ENCODE assay signal across 9 mouse cellular contexts in the genomic region with DNA sequence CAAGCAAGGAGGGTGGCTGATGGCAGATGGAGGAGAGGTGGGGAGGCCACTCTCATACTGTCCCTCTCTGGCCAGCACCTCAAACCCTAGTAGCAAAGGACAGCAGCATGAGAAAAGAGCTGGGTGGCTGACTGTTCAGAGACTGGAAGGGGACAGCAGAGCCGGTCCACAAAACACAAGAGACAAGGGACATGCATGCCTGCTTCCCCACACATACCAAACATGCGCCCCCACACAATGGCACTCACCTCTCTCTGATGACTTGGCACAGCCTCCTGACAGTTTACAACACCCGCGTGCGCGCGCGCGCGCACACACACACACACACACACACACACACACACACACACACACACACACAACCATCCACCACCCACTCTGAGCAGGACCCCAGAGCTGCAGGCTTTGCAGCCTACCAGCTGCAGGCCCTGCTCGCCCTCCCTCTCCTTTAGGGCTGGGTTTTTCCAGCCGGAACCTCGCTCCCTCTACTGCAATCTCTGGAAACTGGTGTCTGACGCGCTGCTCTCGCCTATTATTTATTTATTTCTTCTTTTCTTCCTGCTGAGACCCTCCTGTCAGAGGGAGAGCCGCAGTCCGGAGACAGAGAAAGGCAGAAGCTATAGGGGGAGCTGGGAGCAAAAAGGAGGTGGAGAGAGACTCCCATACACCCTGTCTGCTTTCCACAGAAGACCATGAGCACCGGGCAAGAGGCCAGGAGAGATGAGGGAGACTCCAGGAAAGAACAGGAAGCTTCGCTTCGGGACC. TPM values are rescaled to one million over a fixed set of nuclear protein-coding genes. Genes with fewer than 3 reads are reported as not detected.
A peak's percentile ranks its signal among the peaks of the same experiment; 100 is the strongest.
DNase-seq lines count a peak whose midpoint lies in the region; ATAC-seq and TF ChIP-seq lines count a peak whose summit lies in the region.
"Had no signal": no experiment of that assay in that cellular context is flagged by ENCODE, and none has a peak within 500 bp of the region (broad histone marks: within the 10 kb centered on the region; RNA-seq: fewer than 3 reads in every experiment).

No protein-coding gene starts in this region.

- H3K4me1 ChIP-seq in lung, embryonic 16.5 days (replicated peaks; ENCODE audit: control insufficient read depth, insufficient read depth, low read length): peaks cover 2% of the 10 kb centered on the region; the same call in 1 of the 2 replicates
- 0 out of 2 replicates have a peak, but pooled peaks cover 4% of the 10 kb centered on the region for H3K4me1 ChIP-seq in embryonic facial prominence, embryonic 12.5 days
- H3K4me1 ChIP-seq in hindbrain, embryonic 15.5 days (replicated peaks): peaks cover 22% of the 10 kb centered on the region
- H3K4me1 ChIP-seq in limb, embryonic 10.5 days: peaks cover 10% of the 10 kb centered on the region; the same call in 1 of the 2 replicates
- H3K4me1 ChIP-seq in midbrain, postnatal 0 days (ENCODE audit: insufficient read depth, low read length): peaks cover 8% of the 10 kb centered on the region

- peak overlapping the region; percentile 53 for H3K9ac ChIP-seq in lung, embryonic 16.5 days (ENCODE audit: low read length)
- peak overlapping the region; percentile 16; the same call in 1 of the 2 replicates for H3K9ac ChIP-seq in embryonic facial prominence, embryonic 12.5 days
- peak overlapping the region; percentile 49 for H3K9ac ChIP-seq in hindbrain, embryonic 15.5 days
- H3K9ac ChIP-seq in midbrain, postnatal 0 days (replicated peaks; ENCODE audit: low read length, poor library complexity, severe bottlenecking): peak overlapping the region; percentile 47

- H3K4me2 ChIP-seq in lung, embryonic 16.5 days (ENCODE audit: low read depth, low read length): peak overlapping the region; percentile 62
- H3K4me2 ChIP-seq in embryonic facial prominence, embryonic 12.5 days (replicated peaks): peak overlapping the region; percentile 33
- H3K4me2 ChIP-seq in hindbrain, embryonic 15.5 days: peak overlapping the region; percentile 58
- peak overlapping the region; percentile 58 for H3K4me2 ChIP-seq in midbrain, postnatal 0 days (ENCODE audit: low read depth, low read length, poor library complexity, severe bottlenecking)

- H3K4me3 ChIP-seq in lung, embryonic 16.5 days (ENCODE audit: low read length): peak overlapping the region; percentile 39
- no peak overlapping the region for H3K4me3 ChIP-seq in embryonic facial prominence, embryonic 12.5 days
- H3K4me3 ChIP-seq in hindbrain, embryonic 15.5 days: peak overlapping the region; percentile 33
- H3K4me3 ChIP-seq in limb, embryonic 10.5 days: peak overlapping the region; percentile 20; the same call in 1 of the 2 replicates
- peak overlapping the region; percentile 35 for H3K4me3 ChIP-seq in midbrain, postnatal 0 days (ENCODE audit: low read depth, low read length)

- no peaks in the 10 kb centered on the region for H3K36me3 ChIP-seq in lung, embryonic 16.5 days (ENCODE audit: control insufficient read depth, insufficient read depth, low read length)
- H3K36me3 ChIP-seq in embryonic facial prominence, embryonic 12.5 days: no peaks in the 10 kb centered on the region
- no peaks in the 10 kb centered on the region for H3K36me3 ChIP-seq in hindbrain, embryonic 15.5 days
- H3K36me3 ChIP-seq in limb, embryonic 10.5 days: no peaks in the 10 kb centered on the region
- no peaks in the 10 kb centered on the region for H3K36me3 ChIP-seq in midbrain, postnatal 0 days (ENCODE audit: insufficient read depth, low read length)

- DNase-seq in lung, adult 18-20 months: no peak
- no peak for DNase-seq in limb, embryonic 10.5 days (ENCODE audit: low spot score)
- peak; percentile 78 for DNase-seq in midbrain, postnatal 0 days (ENCODE audit: low spot score)
- DNase-seq in spleen, postnatal 14 days (ENCODE audit: low spot score in 2 of 2): no peak
- no peak for DNase-seq in c-Kit-positive CD71-positive TER-119-positive erythroid progenitor cells, embryonic 14.5 days (ENCODE audit: low spot score)

- peak; percentile 77 for ATAC-seq in lung, embryonic 16.5 days (ENCODE audit: low read depth)
- ATAC-seq in embryonic facial prominence, embryonic 12.5 days (ENCODE audit: insufficient number of reproducible peaks, insufficient read depth, low FRiP score, low TSS enrichment): peak; percentile 80
- ATAC-seq in hindbrain, embryonic 15.5 days (ENCODE audit: low FRiP score, low read depth): peak; percentile 90
- ATAC-seq in midbrain, postnatal 0 days (ENCODE audit: low FRiP score): peak; percentile 93

- peak; percentile 23; the same call in 1 of the 2 replicates for TF ChIP-seq CTCF in midbrain, postnatal 0 days (IDR thresholded peaks at IDR 0.05)

- no peaks in the 10 kb centered on the region for H3K9me3 ChIP-seq in lung, embryonic 16.5 days (ENCODE audit: control insufficient read depth, low read length)
- H3K9me3 ChIP-seq in embryonic facial prominence, embryonic 12.5 days: no peaks in the 10 kb centered on the region
- no peaks in the 10 kb centered on the region for H3K9me3 ChIP-seq in hindbrain, embryonic 15.5 days
- no peaks in the 10 kb centered on the region for H3K9me3 ChIP-seq in limb, embryonic 10.5 days (replicated peaks)
- no peaks in the 10 kb centered on the region for H3K9me3 ChIP-seq in midbrain, postnatal 0 days (ENCODE audit: low read length)

- WGBS in lung, embryonic 16.5 days: 31% methylated on average over 21 of the region's 21 CpGs
- WGBS in embryonic facial prominence, embryonic 12.5 days: 34% methylated on average over 16 of the region's 21 CpGs
- 43% methylated on average over 21 of the region's 21 CpGs for WGBS in hindbrain, embryonic 15.5 days
- 55% methylated on average over 21 of the region's 21 CpGs for WGBS in limb, embryonic 10.5 days
- 12% methylated on average over 13 of the region's 21 CpGs for WGBS in midbrain, postnatal 0 days

- no peak overlapping the region for H3K27ac ChIP-seq in lung, embryonic 16.5 days (ENCODE audit: low read length)
- peak overlapping the region; percentile 23; the same call in 1 of the 2 replicates for H3K27ac ChIP-seq in embryonic facial prominence, embryonic 12.5 days
- peak overlapping the region; percentile 58 for H3K27ac ChIP-seq in hindbrain, embryonic 15.5 days (replicated peaks)
- peak overlapping the region; percentile 39; the same call in 1 of the 2 replicates for H3K27ac ChIP-seq in limb, embryonic 10.5 days
- peak overlapping the region; percentile 79 for H3K27ac ChIP-seq in midbrain, postnatal 0 days (ENCODE audit: low read depth, low read length)

- no peaks in the 10 kb centered on the region for H3K27me3 ChIP-seq in lung, embryonic 16.5 days (ENCODE audit: control insufficient read depth, insufficient read depth, low read depth, low read length)
- H3K27me3 ChIP-seq in embryonic facial prominence, embryonic 12.5 days: no peaks in the 10 kb centered on the region
- no peaks in the 10 kb centered on the region for H3K27me3 ChIP-seq in hindbrain, embryonic 15.5 days
- no peaks in the 10 kb centered on the region for H3K27me3 ChIP-seq in limb, embryonic 10.5 days (ENCODE audit: low read depth, poor library complexity, severe bottlenecking)
- H3K27me3 ChIP-seq in midbrain, postnatal 0 days (ENCODE audit: insufficient read depth, low read length): no peaks in the 10 kb centered on the region

RNA-seq across cellular contexts. Expression of a gene that starts 0.5 kb away (rescaled TPM):
- 3.5 and 3.6 TPM in 2 replicates for polyA plus RNA-seq in lung, embryonic 16.5 days (2015; fragmentation: Nextera tagmentation; extraction: Ambion mirVana)
- polyA plus RNA-seq in embryonic facial prominence, embryonic 12.5 days (2016; fragmentation: Nextera tagmentation; extraction: Ambion mirVana): 3.6 and 3.7 TPM in 2 replicates
- polyA plus RNA-seq in hindbrain, embryonic 15.5 days (2015; fragmentation: Nextera tagmentation; extraction: Ambion mirVana): 9.8 and 10.4 TPM in 2 replicates
- polyA plus RNA-seq in limb, embryonic 10.5 days (2016; fragmentation: Nextera tagmentation; extraction: Ambion mirVana): 2.3 and 2.5 TPM in 2 replicates
- total RNA-seq in midbrain, postnatal 0 days (2014; rRNA removed): 11.6 and 12.6 TPM in 2 replicates
- polyA plus RNA-seq in midbrain, postnatal 0 days (2015; fragmentation: Nextera tagmentation; extraction: Ambion mirVana): 13.0 and 14.5 TPM in 2 replicates

RNA-seq across cellular contexts. Expression of a gene that starts 24.3 kb away (rescaled TPM):
- not detected in 2 replicates for polyA plus RNA-seq in lung, embryonic 16.5 days (2015; fragmentation: Nextera tagmentation; extraction: Ambion mirVana)
- not detected in 2 replicates for polyA plus RNA-seq in embryonic facial prominence, embryonic 12.5 days (2016; fragmentation: Nextera tagmentation; extraction: Ambion mirVana)
- polyA plus RNA-seq in hindbrain, embryonic 15.5 days (2015; fragmentation: Nextera tagmentation; extraction: Ambion mirVana): not detected in 2 replicates
- not detected in 2 replicates for polyA plus RNA-seq in limb, embryonic 10.5 days (2016; fragmentation: Nextera tagmentation; extraction: Ambion mirVana)
- not detected in 2 replicates for total RNA-seq in midbrain, postnatal 0 days (2014; rRNA removed)
- not detected in 2 replicates for polyA plus RNA-seq in midbrain, postnatal 0 days (2015; fragmentation: Nextera tagmentation; extraction: Ambion mirVana)
- polyA plus RNA-seq: large intestine, adult 2 months had no signal

RNA-seq across cellular contexts. Expression of a gene that starts 24.3 kb away (rescaled TPM):
- 0.31 and 0.65 TPM in 2 replicates for polyA plus RNA-seq in lung, embryonic 16.5 days (2015; fragmentation: Nextera tagmentation; extraction: Ambion mirVana)
- 0.42 and 0.85 TPM in 2 replicates for polyA plus RNA-seq in embryonic facial prominence, embryonic 12.5 days (2016; fragmentation: Nextera tagmentation; extraction: Ambion mirVana)
- 0.26 and 0.39 TPM in 2 replicates for polyA plus RNA-seq in hindbrain, embryonic 15.5 days (2015; fragmentation: Nextera tagmentation; extraction: Ambion mirVana)
- polyA plus RNA-seq in limb, embryonic 10.5 days (2016; fragmentation: Nextera tagmentation; extraction: Ambion mirVana): 0.41 and 0.61 TPM in 2 replicates
- 1.0 and 2.0 TPM in 2 replicates for total RNA-seq in midbrain, postnatal 0 days (2014; rRNA removed)
- 0.29 and 0.39 TPM in 2 replicates for polyA plus RNA-seq in midbrain, postnatal 0 days (2015; fragmentation: Nextera tagmentation; extraction: Ambion mirVana)

RNA-seq across cellular contexts. Expression of a gene that starts 25.1 kb away (rescaled TPM):
- polyA plus RNA-seq in lung, embryonic 16.5 days (2015; fragmentation: Nextera tagmentation; extraction: Ambion mirVana): 29.6 and 32.2 TPM in 2 replicates
- polyA plus RNA-seq in embryonic facial prominence, embryonic 12.5 days (2016; fragmentation: Nextera tagmentation; extraction: Ambion mirVana): 38.4 and 40.0 TPM in 2 replicates
- polyA plus RNA-seq in hindbrain, embryonic 15.5 days (2015; fragmentation: Nextera tagmentation; extraction: Ambion mirVana): 43.9 and 45.2 TPM in 2 replicates
- 40.8 and 47.8 TPM in 2 replicates for polyA plus RNA-seq in limb, embryonic 10.5 days (2016; fragmentation: Nextera tagmentation; extraction: Ambion mirVana)
- 37.3 and 40.2 TPM in 2 replicates for total RNA-seq in midbrain, postnatal 0 days (2014; rRNA removed)
- polyA plus RNA-seq in midbrain, postnatal 0 days (2015; fragmentation: Nextera tagmentation; extraction: Ambion mirVana): 37.4 and 41.5 TPM in 2 replicates

RNA-seq across cellular contexts. Expression of a gene that starts 36.8 kb away (rescaled TPM):
- 39.6 and 43.2 TPM in 2 replicates for polyA plus RNA-seq in lung, embryonic 16.5 days (2015; fragmentation: Nextera tagmentation; extraction: Ambion mirVana)
- 43.8 and 45.1 TPM in 2 replicates for polyA plus RNA-seq in embryonic facial prominence, embryonic 12.5 days (2016; fragmentation: Nextera tagmentation; extraction: Ambion mirVana)
- polyA plus RNA-seq in hindbrain, embryonic 15.5 days (2015; fragmentation: Nextera tagmentation; extraction: Ambion mirVana): 9.0 and 10.5 TPM in 2 replicates
- 67.5 and 68.3 TPM in 2 replicates for polyA plus RNA-seq in limb, embryonic 10.5 days (2016; fragmentation: Nextera tagmentation; extraction: Ambion mirVana)
- 4.8 and 8.5 TPM in 2 replicates for total RNA-seq in midbrain, postnatal 0 days (2014; rRNA removed)
- polyA plus RNA-seq in midbrain, postnatal 0 days (2015; fragmentation: Nextera tagmentation; extraction: Ambion mirVana): 2.5 and 2.9 TPM in 2 replicates
